Mouse (Mus musculus) heart, embryonic 16.5 days (tissue): ENCODE results near the gene Dhrs9. TPM values are rescaled to one million over a fixed set of nuclear protein-coding genes. Genes with fewer than 3 reads are reported as not detected.
"Not testable (repeated sequence)": the region's sequence is repeated elsewhere in the genome, so short reads cannot be mapped to it uniquely, and the experiment has no call there.

ENCODE experiments used
- ATAC-seq: fragments of 200-750 bp; cut with Nextera tagmentation; replicated peaks from 2 replicates; pipeline ENCODE4 v1.8.0; 2017; ENCODE audit warnings: moderate number of reproducible peaks; ENCODE audit not compliant: insufficient read depth, low FRiP score; ENCODE audit errors: extremely low read depth
- H3K27ac ChIP-seq: fragments of 300-500 bp; sonication (generic); 2 replicates; pipeline ENCODE4 v1.5.1; 2014; ENCODE audit warnings: mild to moderate bottlenecking, low read length, control low read depth, moderate library complexity
- H3K27me3 ChIP-seq: fragments of 300-500 bp; sonication (generic); 2 replicates; pipeline ENCODE4 v1.6.1; 2014; ENCODE audit warnings: low read length, mixed read lengths; ENCODE audit not compliant: control insufficient read depth, insufficient read depth
- H3K36me3 ChIP-seq: fragments of 300-500 bp; sonication (generic); 2 replicates; pipeline ENCODE4 v1.6.1; 2014; ENCODE audit not compliant: control insufficient read depth, insufficient read depth
- H3K4me1 ChIP-seq: fragments of 300-500 bp; sonication (generic); 2 replicates; pipeline ENCODE4 v1.6.1; 2014; ENCODE audit warnings: low read length, mixed read lengths; ENCODE audit not compliant: control insufficient read depth, insufficient read depth
- H3K4me2 ChIP-seq: fragments of 300-500 bp; sonication (generic); 2 replicates; pipeline ENCODE4 v1.6.1; 2014; ENCODE audit warnings: low read depth, mild to moderate bottlenecking, control low read depth, low read length
- H3K4me3 ChIP-seq: fragments of 300-500 bp; sonication (generic); 2 replicates; pipeline ENCODE4 v1.5.1; 2014; ENCODE audit warnings: mild to moderate bottlenecking, control low read depth, low read length
- H3K9ac ChIP-seq: fragments of 300-500 bp; sonication (generic); 2 replicates; pipeline ENCODE4 v1.6.1; 2014; ENCODE audit warnings: low read length, control low read depth
- H3K9me3 ChIP-seq: fragments of 300-500 bp; sonication (generic); replicated peaks from 2 replicates; pipeline ENCODE4 v1.6.1; 2016; ENCODE audit warnings: low read length; ENCODE audit not compliant: control insufficient read depth
- WGBS: fragments of 180-500 bp; shearing (Covaris S2); extraction: QIAGEN DNeasy Blood & Tissue Kit; methylation state at CpG from one replicate; pipeline ENCODE4 v1.1.7; 2014; 5-methylcytosine and 5-hydroxymethylcytosine counted together
- polyA plus RNA-seq: library from polyadenylated mRNA; unstranded; fragments of >200 nt; fragmentation: Nextera tagmentation; extraction: Ambion mirVana; gene quantifications from 2 replicates; pipeline ENCODE4 v1.2.1, GENCODE M21; 2015

Dhrs9 gene
- polyA plus RNA-seq = 0.04 and 0.07 TPM in 2 replicates

DNA sequence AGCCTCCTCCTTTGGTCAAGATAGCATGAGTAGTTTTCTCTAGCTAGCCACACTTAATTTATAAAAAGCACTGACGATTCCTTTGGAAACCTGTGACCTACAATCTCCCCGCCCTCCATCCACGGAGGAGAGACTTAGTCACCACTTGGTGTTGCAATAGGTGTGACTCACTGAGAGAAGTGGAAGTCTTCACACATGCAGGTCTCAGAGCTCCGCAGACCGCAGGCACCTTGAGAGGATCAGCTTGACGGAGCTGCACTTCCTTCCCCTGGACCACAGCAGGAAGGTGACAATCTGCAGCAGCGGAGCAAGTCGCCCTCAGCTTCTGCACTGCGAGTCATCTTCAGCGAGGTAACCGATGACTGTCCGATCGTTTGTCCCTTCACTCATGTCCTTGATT lies at the start of gene Dhrs9:
Dhrs9 (plus strand) TSS at position 165 of the 400 bp plus-strand sequence.
- Histone ChIP-seq H3K36me3 (no peaks in the 10 kb centered on the region), H3K9me3 (no peaks in the 10 kb centered on the region), H3K4me2 (no peak within 1 kb of the TSS), H3K27ac (no peak within 1 kb of the TSS), H3K9ac (no peak within 1 kb of the TSS), H3K27me3 (no peaks in the 10 kb centered on the region), H3K4me1 (no peaks in the 10 kb centered on the region), H3K4me3 (no peak within 1 kb of the TSS)
- 35% methylated on average over 13 of the region's 13 CpGs for WGBS
- no peak; the same call in 1 of the 2 replicates for ATAC-seq

- WGBS = 87% methylated on average over 5 of the region's 6 CpGs
Measured at GRCm38 (mm10) chr2:69331523-69331922, 48.7 kb upstream of the Dhrs9 start.

GRCm38 (mm10) chr2:69341506-69341905 lies 38.7 kb upstream of the Dhrs9 start:
- Histone ChIP-seq H3K27ac (no peak overlapping the region), H3K9ac (no peak overlapping the region), H3K27me3 (no peaks in the 10 kb centered on the region), H3K4me2 (no peak overlapping the region), H3K36me3 (no peaks in the 10 kb centered on the region), H3K9me3 (no peaks in the 10 kb centered on the region), H3K4me1 (no peaks in the 10 kb centered on the region), H3K4me3 (no peak overlapping the region)
- ATAC-seq = no peak
- WGBS = 84% methylated on average over 6 of the region's 6 CpGs

More at GRCm38 (mm10) chr2:69331523-69331922, 48.7 kb upstream of the Dhrs9 start:
- H3K4me3 ChIP-seq, H3K9ac ChIP-seq, H3K4me1 ChIP-seq, ATAC-seq, H3K27ac ChIP-seq, H3K36me3 ChIP-seq, H3K9me3 ChIP-seq, H3K4me2 ChIP-seq, H3K27me3 ChIP-seq: not testable (repeated sequence)

- Histone ChIP-seq H3K27ac (no peak within 1 kb of the TSS), H3K36me3 (no peaks in the 10 kb centered on the region), H3K4me1 (no peaks in the 10 kb centered on the region), H3K4me2 (no peak within 1 kb of the TSS), H3K27me3 (no peaks in the 10 kb centered on the region), H3K4me3 (no peak within 1 kb of the TSS), H3K9ac (no peak within 1 kb of the TSS), H3K9me3 (no peaks in the 10 kb centered on the region)
- 79% methylated on average over 9 of the region's 9 CpGs for WGBS
- ATAC-seq = no peak
Measured at GRCm38 (mm10) chr2:69342496-69343221, 37.6 kb upstream of the Dhrs9 start, which contains the start of gene Abcb11. Gene Abcb11 (minus strand): TSS chr2:69342616.

- not testable (repeated sequence) for H3K27ac ChIP-seq, H3K9ac ChIP-seq, H3K4me2 ChIP-seq, H3K9me3 ChIP-seq, H3K4me1 ChIP-seq, H3K27me3 ChIP-seq, H3K4me3 ChIP-seq, H3K36me3 ChIP-seq
- ATAC-seq = peak; percentile 100
Measured at GRCm38 (mm10) chr2:69355402-69355801, 24.8 kb upstream of the Dhrs9 start.

GRCm38 (mm10) chr2:69364831-69365230 lies 15.4 kb upstream of the Dhrs9 start:
- H3K4me2 ChIP-seq = no peak overlapping the region
- no peak overlapping the region for H3K27ac ChIP-seq
- no peaks in the 10 kb centered on the region for H3K9me3 ChIP-seq
- WGBS = 81% methylated on average over 2 of the region's 2 CpGs
- no peaks in the 10 kb centered on the region for H3K4me1 ChIP-seq
- H3K4me3 ChIP-seq = no peak overlapping the region
- H3K9ac ChIP-seq = no peak overlapping the region
- no peaks in the 10 kb centered on the region for H3K36me3 ChIP-seq
- no peak for ATAC-seq
- no peaks in the 10 kb centered on the region for H3K27me3 ChIP-seq

DNA sequence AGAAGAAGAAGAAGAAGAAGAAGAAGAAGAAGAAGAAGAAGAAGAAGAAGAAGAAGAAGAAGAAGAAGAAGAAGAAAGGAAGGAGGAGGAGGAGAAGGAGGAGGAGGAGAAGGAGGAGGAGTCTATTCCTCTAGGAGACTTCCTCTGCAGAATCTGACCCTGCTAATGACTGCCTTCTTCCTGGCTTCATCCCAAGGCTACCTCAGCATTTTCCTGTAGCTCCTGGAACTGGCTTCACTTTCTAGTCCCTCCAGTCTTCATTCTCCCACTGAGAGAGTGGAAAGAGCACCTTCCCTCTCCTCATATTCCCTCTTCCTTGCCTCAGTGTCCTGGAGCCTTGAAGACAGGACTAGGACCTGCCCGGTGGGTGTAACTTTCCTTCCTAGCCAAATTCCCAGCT lies 15.0 kb upstream of the Dhrs9 start:
- Histone ChIP-seq H3K36me3 (no peaks in the 10 kb centered on the region), H3K4me3 (no peak overlapping the region), H3K9me3 (no peaks in the 10 kb centered on the region), H3K4me1 (no peaks in the 10 kb centered on the region), H3K9ac (no peak overlapping the region), H3K27me3 (no peaks in the 10 kb centered on the region), H3K4me2 (no peak overlapping the region), H3K27ac (no peak overlapping the region)
- ATAC-seq = no peak
- 96% methylated on average over 1 of the region's 1 CpGs for WGBS

DNA sequence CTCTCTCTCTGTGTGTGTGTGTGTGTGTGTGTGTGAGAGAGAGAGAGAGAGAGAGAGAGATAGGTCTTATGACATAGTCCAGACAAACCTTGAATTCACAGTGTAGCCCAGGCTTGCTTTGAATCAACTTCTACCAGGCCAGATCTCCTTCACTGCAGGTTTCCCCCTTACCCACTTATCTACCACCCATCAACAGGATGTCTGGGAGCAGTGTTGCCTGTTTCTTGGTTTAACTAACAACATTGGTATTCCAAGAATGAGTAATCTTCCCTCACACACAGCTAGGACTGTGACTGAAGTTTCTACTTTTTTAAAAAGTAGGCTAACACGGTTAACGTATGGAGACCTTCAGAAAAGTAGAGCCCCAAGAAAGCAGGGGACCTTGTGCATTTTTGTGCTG lies 3.5 kb upstream of the Dhrs9 start:
- no peak overlapping the region for H3K27ac ChIP-seq
- no peak overlapping the region for H3K4me3 ChIP-seq
- H3K9ac ChIP-seq = no peak overlapping the region
- H3K4me2 ChIP-seq = no peak overlapping the region
- 51% methylated on average over 2 of the region's 2 CpGs for WGBS
- H3K27me3 ChIP-seq = no peaks in the 10 kb centered on the region
- ATAC-seq = no peak
- no peaks in the 10 kb centered on the region for H3K4me1 ChIP-seq
- no peaks in the 10 kb centered on the region for H3K36me3 ChIP-seq
- no peaks in the 10 kb centered on the region for H3K9me3 ChIP-seq

DNA sequence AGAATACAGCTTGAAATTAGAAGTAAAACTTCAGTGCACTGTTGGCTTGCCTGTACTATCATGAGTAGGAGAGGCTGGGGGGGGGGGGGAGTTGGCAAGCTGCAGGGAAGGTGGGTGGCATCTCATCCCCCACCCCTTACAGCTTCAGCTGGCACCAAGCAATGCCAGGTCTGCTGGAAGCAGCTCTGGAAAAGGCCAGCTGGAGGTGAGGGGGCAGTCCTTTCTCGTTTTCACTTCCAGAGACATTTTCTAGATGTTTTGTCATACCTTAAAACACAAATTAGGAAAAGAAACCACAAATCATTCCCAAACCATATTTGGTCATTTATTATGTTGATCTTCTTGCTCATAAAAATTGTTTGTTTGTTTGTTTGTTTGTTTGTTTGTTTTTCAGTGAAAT lies 444 bp upstream of the Dhrs9 start:
- no peak overlapping the region for H3K4me3 ChIP-seq
- H3K27ac ChIP-seq = no peak overlapping the region
- no peaks in the 10 kb centered on the region for H3K36me3 ChIP-seq
- WGBS = 40% methylated on average over 1 of the region's 1 CpGs
- no peaks in the 10 kb centered on the region for H3K4me1 ChIP-seq
- H3K27me3 ChIP-seq = no peaks in the 10 kb centered on the region
- no peak overlapping the region for H3K4me2 ChIP-seq
- no peak overlapping the region for H3K9ac ChIP-seq
- ATAC-seq = no peak
- H3K9me3 ChIP-seq = no peaks in the 10 kb centered on the region
